Mouse (Mus musculus) heart, postnatal 10 days (tissue): Measurements from ENCODE around the gene Exoc7. TPM values are rescaled to one million over a fixed set of nuclear protein-coding genes. Genes with fewer than 3 reads are reported as not detected.
A peak's percentile ranks its signal among the peaks of the same experiment; 100 is the strongest.

Experiments
- DNase-seq, 2 experiments: peaks; one replicate each; pipeline ENCODE4 v3.0.0; 2021
- intact Hi-C: fragments of 180-260 bp; cut with DNase I; formaldehyde crosslinking; loops from one replicate; pipeline ENCODE4 v1.15.1; 2025
- total RNA-seq, 2 experiments: library from RNA; stranded (reverse); gene quantifications; 2 replicates each; pipeline ENCODE4 v1.2.3; 2021

Exoc7 gene
- total RNA-seq, result 10 to 100 TPM; 61.0 to 65.9 TPM

DNA sequence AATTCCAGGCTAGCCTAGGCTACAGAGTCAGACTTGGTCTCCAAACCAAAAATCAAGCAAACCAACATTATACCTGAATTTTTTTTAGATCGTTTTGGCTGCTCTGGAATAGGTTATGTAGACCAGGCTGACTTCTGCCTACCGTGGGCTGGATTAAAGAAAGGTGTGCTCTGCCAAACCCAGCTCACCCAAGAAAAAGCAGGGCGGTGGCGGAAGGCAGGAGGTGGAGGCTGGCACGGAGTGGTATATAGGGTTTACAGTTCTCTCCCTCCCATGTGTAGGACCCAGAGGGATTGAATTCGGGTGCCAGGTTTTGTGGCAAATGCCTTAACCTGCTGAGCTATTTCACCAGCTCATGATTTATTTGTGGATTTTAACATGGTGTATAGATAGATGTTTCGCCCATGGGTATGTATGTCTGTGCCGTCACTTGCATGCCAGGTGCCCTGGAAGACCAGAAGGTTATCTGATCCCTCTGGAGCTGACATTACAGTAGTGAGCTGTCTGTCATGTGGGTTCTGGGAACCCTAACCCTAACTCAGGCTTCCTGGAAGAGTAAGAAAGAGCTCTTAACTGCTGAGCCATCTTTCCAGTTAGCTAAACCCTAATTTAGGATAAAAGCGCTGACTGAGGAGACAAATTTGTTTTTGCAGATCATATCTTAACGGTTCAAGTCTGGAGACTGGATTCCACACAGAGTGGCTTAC is at the start of gene Exoc7:
Gene Exoc7, minus strand, starts transcription at position 215 of the 707 bp plus-strand sequence.
- intact Hi-C loops, result no loop called here

DNA sequence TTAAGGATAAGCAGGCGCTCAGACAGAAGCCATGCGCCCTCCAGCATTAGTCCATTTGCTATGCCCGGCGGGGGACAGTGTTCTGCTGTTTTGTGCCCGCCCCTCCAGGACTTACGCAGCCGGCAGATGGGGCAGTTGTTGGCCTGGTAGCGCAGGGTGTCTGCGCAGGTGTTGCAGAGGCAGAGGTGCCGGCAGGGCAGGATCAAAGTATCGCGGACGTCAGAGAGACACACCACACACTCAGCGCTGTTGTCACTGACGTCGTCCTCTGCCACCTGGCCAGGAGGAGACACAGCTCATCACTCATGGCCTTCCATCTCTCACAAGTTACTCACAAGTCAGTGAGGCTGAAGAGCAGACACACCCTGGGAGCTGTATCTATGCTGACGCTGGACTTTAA is 47.5 kb upstream of the Exoc7 start:
- DNase-seq, result no peak
- intact Hi-C loops, result no loop called here

More for the DNA sequence above, at the start of gene Exoc7:
- DNase-seq, result no peak

DNA sequence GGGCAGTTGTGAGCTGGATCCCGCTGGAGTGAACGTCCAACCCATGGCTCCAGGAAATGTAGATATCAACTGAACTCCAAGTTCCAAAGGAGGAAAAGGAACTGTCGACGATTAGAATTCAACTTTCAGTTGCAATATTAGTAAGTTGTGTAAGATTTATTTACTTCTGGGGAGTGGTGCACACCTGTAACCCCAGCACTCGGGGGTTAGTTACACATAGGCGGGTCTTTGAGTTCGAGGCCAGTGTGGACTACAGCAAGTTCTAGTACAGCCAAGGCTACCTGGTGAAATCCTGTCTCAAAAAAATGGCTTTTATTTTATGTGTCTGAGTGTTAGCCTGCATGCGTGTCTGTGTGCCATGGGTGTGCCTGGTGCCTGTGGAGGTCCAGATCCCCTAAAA is 46.5 kb upstream of the Exoc7 start:
- no peak for DNase-seq
- intact Hi-C loops, result no loop called here

DNA sequence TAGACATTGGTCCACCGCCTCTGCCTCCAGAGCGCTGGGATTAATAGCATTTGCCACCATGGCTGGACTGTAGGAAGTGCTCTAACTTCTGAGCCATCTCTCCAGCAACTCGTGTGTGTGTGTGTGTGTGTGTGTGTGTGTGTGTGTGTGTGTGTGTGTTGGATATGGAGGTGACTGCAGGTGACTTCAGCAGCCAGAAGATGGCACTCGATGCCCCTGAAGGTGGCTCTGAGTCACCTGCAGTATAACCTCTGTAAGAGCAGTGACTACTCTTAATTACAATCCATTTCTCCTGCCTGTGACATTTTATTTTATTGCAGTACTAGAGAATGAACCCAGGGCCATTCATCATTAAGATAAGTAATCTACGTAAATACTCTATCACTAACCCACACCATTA is 44.3 kb upstream of the Exoc7 start:
- intact Hi-C loops, result no loop called here
- no peak for DNase-seq

DNA sequence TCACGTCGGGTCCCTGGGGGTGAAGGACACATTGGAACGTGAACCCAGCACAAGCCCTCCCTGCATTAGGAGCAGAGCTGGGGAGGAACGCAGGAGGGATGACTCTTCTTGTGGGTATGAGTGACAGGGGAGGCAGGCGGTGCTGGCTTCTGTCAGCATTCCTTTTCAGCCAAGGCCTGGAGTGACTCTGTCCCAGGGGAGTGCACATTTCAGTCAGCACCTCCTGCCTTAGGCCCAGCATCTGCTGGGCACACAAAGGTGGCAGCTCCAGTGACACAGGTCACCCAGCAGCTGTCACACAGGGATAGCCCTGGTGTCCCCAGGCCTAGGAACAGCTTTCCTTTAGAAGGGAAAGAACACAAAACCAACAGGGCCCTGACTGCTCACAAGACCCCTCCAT is 40.9 kb upstream of the Exoc7 start:
- no peak for DNase-seq
- intact Hi-C loops, result no loop called here

DNA sequence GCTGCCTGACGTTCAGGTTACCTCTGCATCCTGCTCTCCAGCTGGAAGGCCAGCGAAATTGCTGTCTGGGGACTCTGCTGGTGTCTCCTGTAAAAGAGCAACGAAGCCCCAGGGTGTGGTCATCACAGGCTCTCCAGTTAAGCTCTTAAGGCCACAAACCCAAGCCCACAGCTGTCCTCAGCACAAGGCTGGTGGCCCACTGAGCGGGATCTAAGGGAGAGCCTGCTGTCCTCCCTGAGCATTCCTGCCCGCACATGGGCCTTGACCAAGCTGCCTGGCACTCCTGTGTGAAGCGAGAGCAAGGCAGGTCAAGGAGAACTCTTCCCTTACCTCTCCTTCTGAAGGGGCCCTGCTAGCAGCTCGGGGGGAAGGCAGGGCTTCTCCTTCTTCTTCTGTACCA is 40.0 kb upstream of the Exoc7 start:
- DNase-seq, result no peak
- intact Hi-C loops, result no loop called here

DNA sequence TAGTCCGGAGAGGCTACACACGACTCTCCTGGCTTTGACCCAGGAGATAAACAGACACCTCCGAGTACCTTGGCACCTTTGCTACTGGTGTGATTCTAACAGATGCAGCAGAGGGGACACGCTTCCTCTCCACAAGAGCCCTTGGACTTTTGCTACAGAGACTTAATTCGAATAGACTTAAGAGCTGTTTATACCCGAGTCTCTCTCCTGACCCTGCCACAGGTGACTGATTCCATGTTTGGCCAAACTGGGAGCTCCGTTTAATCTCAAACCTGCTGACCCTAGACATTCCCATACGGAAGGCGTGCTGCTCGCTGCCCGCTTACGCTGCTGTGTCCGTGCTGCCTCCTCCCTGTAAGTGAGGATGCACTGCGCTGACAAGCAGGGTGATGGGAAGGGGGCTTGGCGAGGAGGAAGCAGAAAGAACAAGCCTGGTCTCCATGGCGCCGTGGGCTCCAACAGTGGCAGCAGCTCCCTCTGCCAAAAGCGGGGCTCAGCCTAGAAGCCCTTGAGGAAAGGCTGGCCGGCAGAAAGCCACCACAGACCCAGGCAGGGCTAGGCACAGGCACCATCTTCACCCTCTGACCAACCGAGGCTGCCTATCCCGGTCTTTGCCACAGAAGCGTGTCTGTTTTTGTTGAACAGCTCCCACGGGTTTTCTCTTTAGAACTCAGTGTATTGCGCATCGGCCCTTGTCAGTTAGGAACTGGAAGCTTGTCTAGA is 35.2 kb upstream of the Exoc7 start:
- intact Hi-C loops, result no loop called here

DNA sequence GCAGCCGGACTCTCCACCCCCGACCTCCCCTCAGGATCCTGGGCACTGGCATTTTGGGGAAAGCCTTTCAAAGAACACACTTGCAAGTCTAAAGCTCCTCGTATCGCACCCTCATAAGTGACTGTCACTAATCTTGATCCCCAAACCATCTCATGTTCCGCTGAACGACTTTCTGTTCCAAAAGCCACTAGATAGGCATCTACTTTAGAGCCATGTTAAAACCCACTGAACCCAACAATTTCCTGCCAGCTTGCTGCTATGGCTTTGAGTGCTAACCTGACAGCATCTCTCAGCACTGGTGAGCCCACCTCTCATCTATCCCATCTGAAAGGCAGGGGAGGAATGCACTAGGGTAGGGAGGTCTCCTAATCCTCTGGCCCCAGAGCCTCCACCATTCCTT is 30.5 kb upstream of the Exoc7 start:
- DNase-seq, result no peak
- intact Hi-C loops, result no loop called here

More for the DNA sequence above, 35.2 kb upstream of the Exoc7 start:
- DNase-seq, result no peak

DNA sequence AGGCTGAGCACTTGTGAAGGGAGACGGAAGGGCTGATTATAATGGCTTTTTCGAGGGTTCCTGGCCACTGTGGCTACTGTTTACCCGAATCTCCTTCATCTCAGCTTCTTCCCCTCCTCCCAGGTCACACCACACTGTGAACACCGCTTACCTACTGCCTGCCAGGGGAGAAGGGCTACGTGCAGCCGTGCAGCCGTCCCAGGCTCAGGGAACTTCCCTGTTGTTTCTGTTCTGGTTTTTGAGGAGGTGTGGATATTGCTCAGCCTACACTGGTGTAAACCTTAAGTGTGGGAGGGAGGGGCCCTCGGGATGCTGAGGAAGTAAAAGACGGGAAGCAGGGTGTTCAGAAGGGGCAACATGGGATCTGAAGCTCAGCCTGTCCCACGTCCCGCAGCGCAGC is 30.0 kb upstream of the Exoc7 start:
- intact Hi-C loops, result no loop called here
- no peak for DNase-seq

DNA sequence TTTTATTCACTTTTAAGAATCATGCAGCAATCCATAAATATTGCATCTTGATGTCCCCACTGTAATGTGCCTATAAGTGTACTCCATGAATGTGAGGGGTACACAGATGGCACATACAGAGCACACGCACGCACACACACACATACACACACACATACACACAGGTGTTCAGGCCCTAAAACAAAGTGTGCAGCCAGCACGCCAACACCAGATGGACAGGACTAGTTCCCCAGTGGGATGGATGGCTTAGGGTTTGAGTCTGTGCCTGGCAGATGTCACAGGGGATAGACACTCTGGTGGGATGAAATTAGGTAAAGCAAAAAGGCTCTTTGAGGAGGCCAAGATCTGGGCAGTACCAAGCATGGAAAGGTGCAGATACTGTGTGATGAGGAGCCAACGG is 29.4 kb upstream of the Exoc7 start:
- no peak for DNase-seq
- intact Hi-C loops, result no loop called here

DNA sequence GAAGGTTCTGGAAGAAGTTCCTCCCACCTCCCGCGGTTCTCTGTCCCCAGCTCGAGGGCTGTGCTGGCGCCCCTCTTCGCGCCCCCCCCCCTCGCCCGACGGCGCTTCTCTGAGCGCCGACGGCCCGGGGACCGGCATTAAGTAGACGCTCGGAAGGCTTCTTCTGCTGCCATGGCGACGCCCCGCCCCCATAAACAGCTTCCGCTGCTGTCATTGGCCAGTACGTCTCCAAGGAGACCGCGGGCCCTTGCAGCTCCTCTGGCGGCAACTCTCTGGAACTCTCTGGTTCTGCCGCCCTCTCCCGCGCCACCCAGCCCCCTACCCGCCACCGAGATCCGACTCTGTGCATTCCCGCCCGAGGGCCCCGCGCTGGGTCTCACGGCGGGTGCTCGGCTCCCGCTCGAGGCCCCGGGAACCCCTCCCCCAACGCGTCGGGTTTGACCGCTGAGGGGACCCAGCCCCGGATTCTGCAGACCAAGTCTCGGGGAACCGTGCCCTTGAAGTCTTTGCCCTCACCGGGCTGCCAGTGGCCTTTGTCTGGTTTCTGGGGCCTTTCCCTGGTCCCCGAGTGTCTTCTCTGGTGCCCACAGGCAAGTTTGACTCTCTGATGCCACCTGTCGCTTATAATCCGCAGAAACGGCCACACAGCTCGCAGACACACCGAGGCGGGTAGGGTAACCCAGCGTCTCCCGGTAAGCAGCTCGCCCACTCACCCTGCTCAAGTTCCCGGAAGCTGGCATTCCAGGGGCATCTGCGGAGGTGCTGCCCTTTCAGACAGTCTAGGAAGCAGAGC is 28.4 kb upstream of the Exoc7 start, which contains the start of gene Foxj1:
Gene Foxj1, minus strand, starts transcription at position 156 of the 793 bp plus-strand sequence.
- DNase-seq, result peak; percentile 98
- intact Hi-C loops, result no loop called here

DNA sequence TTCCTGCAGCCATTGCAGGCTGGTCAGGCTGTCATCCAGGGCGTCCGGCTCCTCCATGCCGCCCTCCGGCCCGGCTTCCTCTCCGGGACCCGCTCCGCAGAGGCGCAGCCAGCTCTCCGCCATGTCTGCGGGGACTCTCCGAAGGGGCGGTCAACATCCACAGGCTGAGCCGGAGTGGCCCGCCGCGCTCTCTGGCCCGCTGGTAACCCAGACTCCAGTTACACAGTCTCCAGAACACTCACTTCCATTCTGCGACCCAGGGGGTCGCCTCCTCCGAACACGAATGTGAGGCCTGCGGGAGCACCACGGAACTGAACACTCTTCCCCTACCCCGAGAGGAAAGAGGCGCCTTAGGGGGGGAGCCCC is 27.4 kb upstream of the Exoc7 start:
- no peak for DNase-seq
- intact Hi-C loops, result no loop called here

DNA sequence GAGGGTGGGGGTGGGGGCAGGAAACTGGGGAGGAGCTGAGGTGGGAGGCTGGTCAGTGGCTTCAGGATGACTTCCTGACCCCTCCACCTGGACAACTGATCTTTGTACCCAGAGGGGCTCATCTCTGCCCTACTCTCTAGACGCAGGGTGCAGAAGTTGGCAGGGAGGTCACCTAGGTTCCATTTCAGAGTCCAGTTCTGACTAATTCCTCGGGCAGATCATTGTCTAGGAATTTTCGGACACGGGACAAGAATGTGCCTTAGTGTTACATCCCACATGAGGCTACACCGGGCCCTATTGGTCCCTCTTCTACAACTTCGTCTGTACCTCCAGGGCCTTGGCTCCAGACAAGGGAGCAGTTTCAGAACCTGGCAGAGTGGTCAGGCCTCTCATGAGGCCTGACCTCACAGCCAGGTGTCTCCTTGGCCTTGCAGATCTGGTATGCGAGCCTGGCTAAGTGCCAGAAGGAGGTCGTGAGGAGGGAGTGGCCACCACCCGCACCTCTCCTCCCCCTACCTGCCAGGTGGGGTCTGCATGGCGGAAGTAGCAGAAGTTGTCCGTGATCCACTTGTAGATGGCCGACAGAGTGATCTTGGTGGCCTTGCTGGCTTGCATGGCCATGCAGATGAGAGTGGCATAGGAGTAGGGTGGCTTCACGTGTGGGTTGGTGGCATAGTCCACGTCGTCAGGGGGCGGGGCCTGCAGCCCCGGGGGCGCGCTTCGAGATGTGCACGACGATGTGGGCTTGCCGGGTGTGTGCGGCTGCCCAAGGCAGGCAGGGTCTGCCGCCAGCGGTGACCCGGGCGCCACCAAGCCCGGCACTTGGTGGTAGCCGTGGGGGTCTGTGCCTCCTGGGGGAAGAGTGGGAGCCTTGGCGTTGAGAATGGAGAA is 26.7 kb upstream of the Exoc7 start:
- DNase-seq, result no peak
- intact Hi-C loops, result no loop called here

DNA sequence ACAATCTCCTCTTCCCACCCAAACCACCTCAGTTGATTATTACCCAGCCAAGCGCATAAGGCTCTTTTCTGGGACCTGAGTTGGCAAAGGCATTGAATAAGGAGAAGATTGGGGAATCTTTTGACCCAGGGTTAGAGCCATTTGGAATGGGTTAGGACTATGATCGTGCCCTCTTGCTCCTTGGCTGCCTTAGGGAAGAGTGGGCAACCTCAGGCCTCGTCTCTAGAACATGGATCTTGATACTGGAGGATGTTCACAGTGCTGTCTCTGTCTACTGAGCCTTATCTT is 25.9 kb upstream of the Exoc7 start:
- intact Hi-C loops, result no loop called here
- no peak for DNase-seq

DNA sequence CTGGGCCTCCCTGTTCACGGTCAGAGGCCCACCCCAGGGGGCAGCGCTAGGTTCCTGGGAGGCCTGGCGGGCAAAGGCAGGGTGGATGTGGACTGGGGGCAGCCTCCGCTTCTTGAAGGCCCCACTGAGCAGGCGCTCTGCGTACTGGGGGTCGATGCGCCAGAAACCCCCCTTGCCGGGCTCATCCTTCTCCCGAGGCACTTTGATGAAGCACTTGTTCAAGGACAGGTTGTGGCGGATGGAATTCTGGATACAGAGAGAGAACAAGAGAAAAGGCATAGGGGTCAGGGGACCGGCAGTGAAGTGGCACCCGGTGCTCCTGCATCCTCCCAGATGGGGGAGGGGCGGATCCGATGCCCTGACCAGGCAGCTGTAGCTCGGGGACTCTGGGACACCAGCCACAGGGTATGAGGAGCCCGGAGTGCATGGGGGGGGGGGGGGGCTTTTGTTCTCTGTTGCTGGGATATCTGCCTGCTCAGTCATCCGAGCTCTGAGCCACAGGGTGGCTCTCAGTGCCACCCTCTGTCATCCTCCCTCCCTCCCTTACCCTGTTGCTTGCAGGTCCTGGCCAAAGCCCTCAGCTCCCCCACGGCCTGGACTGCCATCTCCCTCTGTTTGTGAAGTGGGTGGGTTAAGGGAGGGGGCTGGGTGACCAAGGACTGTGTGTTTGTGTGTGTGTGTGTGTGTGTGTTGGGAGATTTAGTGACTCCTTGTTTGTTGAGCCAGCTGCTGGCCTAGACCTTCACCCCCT is 25.4 kb upstream of the Exoc7 start:
- DNase-seq, result no peak
- intact Hi-C loops, result no loop called here

DNA sequence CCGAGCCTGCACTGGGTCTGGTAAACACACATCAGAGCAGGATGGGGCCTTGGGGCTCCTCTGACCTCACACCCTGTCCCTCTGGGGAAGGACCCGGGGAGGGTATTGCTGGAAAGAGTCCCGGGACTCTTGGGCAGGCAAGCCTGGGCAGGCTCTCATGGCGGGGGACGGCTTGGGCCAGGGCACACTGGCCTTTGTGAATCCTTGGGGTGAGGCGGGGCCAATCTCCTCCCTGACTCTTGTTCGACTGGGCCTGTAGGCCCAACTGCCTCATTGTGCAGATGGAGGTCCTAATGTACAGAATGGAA is 23.1 kb upstream of the Exoc7 start:
- intact Hi-C loops, result no loop called here
- DNase-seq, result no peak

DNA sequence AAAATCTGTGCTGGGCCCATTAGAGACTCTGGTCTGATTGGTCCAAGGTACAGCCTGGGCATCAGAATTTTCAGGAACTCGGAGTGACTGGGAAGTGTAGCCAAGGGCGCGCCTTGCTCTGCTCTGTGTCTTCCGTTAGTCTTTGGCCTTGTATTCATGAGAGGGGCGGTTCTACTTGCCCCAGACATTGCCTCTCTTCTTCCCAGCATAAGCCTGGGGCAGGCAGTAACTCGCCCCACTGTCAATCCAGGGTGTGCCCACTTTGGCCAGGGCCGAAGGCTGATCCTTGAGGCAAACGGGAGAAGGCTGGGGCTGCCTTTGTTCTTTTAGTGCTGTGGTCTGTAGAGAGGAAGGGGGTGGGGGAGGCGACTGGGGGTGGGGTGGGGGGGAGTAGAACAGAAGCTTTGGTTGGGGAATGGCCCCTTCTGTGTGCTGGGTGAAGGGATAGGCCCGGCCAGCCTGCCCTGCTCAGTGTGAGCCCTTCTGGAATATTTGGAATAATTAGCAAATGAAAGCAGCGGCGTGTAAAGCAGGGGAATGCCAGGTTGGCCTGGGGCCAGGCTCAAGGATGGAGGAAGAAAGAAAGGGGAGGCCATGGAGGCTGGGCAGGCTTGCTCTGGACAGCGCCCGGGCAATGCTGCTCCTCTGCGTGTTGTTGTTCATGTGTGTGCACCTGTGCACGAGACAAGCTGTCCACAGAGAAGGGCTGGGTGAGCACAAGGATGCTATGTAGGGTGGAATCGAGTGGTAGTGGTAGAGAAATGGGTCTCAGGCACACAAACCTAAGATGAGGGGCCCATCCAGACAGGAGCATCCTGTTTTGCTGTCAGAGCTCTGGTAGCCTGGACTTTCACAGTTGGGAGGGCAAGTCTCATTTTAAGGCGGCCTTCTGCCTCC is 22.5 kb upstream of the Exoc7 start:
- intact Hi-C loops, result no loop called here
- peak in 1 of 2 experiments; percentile 20 for DNase-seq

DNA sequence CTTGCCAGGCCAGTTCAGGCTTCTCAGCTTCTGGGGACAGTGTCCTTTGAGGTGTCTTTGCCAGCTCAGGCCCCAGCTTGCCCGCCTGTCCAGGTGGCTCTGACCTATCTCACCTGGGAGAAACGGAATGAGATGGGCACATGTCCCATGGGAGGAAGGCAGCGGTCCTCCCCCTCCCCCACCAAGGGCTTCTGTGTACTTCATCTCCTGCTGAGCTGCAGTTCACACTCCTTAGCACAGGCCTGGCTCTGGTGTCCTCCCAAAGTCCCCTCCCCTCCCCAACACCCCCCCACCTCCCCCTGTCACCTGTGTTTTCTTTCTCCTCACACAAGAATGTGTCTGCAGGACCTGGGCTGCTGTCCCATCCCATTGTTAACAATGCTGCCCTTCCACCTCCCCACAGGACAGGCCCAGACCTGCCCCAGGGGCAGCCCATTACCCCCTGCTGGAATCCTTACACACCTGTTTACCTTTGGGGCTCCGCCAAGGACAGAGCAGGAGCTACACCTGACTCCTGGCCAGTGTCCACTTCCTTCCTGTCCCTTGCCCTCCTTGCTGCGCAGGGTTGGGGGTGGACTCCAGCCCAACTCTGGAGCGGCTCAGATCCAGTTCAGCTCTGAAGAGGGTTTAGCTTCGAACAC is 20.1 kb upstream of the Exoc7 start:
- DNase-seq, result no peak
- intact Hi-C loops, result no loop called here
